Mouse (Mus musculus) embryonic stem cell, embryonic (primary cell): ENCODE measurements around the gene Ptgs1.

Experiments used
- CTCF ChIA-PET, 4 experiments: fragments of 300-600 bp in 2 of 4; fragments of 350-600 bp in 2 of 4; sonication (Branson Sonifier 250); formaldehyde crosslinking; loops; one replicate each; lab custom pipeline; 2022; ENCODE audit warnings: inconsistent platforms in 2 of 4; lab: Charles Lee
- POLR2A ChIA-PET, 4 experiments: fragments of 300-600 bp in 2 of 4; fragments of 350-600 bp in 2 of 4; sonication (Branson Sonifier 250); formaldehyde crosslinking; loops; one replicate each; lab custom pipeline; 2022; ENCODE audit warnings: antibody characterized with exemption in 4 of 4, inconsistent platforms in 1 of 4; lab: Charles Lee

Gene Ptgs1

DNA sequence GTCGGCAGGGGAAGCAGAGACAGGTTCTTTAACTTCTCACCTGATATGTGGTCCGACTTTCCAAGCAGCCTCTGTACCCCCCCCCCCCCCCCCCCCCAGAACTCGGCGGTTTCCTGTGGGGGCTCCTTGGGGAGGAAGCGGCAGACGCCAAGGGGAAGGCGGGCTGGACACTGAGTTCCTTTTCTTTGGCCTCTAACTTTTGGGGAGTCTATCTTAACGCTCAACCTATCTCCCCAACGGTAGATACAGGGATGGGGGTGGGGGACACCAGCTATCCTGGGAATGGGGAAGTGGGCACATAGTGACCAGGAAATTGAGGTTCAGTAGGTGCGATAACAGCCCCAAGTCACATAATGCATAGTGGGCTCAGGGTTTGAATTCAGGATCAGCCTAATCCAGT, 741 bp downstream of the Ptgs1 start:
- ChIA-PET POLR2A (no interaction called here), CTCF (interaction anchor here in 1 of 4 experiments (0.7 kb wide), 1 partner anchor 8 kb away, joined by 3 read pairs; no protein-coding TSS in a partner anchor)

DNA sequence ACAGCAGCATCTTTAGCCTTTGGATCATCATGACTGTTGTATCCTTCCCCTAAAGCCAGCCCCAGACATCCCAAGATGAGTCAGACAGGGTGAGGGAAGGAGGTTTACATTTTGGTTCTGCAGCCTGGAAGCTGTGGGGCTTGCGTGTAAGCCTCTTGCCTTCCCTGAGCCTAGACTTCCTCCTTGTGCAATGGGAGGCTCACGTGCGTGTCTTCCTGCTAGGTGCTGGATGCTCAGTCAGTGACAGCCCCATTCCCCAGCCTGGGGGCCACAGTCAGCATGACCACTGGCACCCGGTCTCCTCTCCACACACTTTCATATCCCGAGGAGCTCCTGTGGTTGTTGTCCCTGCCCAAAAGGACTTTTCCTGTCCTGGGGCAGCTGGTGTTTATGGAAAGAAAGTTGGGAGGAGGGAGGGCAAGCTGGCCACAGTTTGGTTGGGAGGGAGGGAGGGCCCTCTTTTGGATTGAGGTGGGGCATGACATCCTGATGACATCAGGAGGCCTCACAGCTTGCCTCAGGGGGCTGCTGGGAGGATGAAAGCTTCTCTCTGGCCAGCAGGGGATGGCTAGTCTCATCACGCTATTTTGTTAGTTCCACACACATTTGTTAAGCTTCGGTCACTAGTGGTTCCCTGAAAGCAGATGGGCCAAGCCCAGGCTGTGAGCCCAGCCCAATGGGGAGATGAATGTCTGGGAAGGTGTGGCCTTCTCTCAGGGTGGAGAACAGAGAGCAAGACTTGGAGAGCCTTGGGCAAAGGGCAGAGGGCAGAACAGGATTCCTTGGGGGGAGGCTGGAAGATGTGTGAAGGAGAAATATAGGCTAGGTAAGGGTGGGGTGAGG, 4.5 kb downstream of the Ptgs1 start:
- ChIA-PET CTCF (interaction anchor here in 2 of 4 experiments (0.6 to 0.9 kb wide), 4 partner anchors 24 to 251 kb away, joined by 3 to 4 read pairs (median 3); no protein-coding TSS in a partner anchor), POLR2A (interaction anchor here in 1 of 4 experiments (0.6 to 0.8 kb wide), 3 partner anchors 18 to 55 kb away, joined by 3 to 4 read pairs (median 3); no protein-coding TSS in a partner anchor)

DNA sequence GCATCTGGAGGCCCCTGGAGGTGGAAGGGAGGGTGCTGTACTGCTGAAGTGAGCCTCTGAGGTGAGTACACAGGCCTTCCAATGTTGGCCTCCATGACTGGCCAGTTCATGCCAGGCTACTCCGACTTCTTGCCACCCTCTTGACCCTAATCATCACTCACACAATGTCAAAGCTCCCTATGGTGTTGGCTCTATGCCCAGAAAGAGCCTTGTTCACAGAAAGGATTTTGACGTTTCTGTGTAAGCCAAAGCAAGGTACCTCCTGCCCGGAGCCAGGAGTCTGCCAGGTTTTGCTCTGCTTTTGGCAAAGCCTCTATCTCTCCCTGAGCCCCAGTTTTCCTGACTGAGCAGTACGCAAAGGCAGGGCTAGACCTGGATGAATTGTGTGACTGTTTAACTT, 5.7 kb downstream of the Ptgs1 start:
- POLR2A ChIA-PET = no interaction called here
- CTCF ChIA-PET = interaction anchor here in 1 of 4 experiments (0.9 kb wide), 1 partner anchor 252 kb away, joined by 3 read pairs; no protein-coding TSS in a partner anchor

DNA sequence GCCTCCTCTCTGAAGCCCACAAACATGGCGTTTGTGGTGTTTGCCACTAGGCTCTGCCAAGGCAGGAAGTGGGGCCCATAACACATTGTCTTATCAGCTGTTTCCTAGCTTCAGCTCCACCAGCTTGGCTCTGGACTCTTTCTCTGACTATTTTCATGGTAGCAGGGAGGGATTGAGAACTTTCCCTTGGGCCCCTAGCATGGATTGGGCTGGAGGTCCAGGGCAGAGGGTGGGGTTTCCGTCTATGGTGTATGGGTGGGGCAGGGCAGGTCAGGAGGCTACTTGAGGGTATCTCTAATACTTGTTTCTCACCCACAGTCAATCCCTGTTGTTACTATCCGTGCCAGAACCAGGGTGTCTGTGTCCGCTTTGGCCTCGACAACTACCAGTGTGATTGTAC, 6.7 kb downstream of the Ptgs1 start:
- CTCF ChIA-PET = no interaction called here
- POLR2A ChIA-PET = no interaction called here

DNA sequence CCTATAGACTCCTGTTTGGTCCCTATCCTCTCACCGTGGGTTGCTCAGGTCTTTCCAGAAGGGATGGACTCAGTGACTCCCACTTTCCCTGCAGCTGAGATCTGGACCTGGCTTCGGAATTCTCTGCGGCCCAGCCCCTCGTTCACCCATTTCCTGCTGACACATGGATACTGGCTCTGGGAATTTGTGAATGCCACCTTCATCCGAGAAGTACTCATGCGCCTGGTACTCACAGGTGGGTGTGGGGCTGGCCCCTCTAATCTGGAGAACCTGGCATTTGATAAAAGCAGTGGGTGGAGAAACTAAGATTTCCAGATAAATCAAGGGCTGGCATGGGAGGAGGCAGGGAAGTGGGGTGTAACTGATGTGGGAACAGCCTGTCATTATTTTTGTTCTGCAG, 7.3 kb downstream of the Ptgs1 start:
- ChIA-PET CTCF (interaction anchor here in 3 of 4 experiments (0.6 to 1.3 kb wide), 3 partner anchors 183 to 1803 kb away, joined by 3 to 4 read pairs (median 3); no protein-coding TSS in a partner anchor), POLR2A (no interaction called here)

DNA sequence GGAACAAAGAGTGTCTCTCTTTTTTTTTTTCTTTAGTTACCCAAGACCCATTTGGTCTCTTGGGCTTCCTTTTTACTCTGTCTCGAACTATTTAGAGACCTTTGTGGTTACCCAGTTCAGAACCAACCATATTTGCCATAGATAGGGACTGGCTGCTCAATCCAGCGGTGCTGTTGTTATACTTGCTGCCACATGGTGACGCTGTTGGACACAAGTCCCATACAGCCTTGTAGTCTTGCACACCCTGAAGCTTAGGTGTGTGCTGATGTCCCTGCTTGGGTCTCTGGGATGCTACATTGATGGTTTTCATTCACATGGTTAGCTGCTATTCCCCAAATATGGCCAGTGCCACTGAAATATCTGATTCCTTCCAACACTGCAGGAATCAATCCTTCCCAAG, 8.2 kb downstream of the Ptgs1 start:
- CTCF ChIA-PET = interaction anchor here (0.5 to 1.3 kb wide), 5 partner anchors 67 to 1802 kb away, joined by 3 to 6 read pairs (median 3); no protein-coding TSS in a partner anchor
- POLR2A ChIA-PET = interaction anchor here in 1 of 4 experiments (0.7 kb wide), 1 partner anchor 1120 kb away, joined by 3 read pairs; no protein-coding TSS in a partner anchor

DNA sequence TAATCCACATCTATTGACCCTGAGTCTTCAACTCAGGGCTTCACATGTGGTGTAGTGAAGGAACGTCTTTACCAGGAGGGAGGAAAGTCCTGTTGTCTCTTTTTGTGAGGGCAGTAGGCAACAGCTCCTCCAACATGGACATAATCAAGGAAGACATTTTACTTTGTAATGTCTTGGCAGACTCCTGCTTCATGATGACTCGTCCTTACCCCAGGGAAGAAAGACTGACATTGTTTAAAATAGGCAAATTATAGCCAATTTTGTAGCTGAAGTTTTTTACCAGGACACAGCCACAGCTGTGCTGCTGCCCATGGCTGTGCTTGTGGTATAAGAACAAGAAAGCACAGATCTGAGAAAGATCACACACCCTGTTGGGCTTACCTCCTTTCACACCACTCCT, 8.7 kb downstream of the Ptgs1 start:
- ChIA-PET POLR2A (no interaction called here), CTCF (interaction anchor here in 3 of 4 experiments (0.5 to 1.3 kb wide), 3 partner anchors 68 to 1171 kb away, joined by 3 to 6 read pairs (median 3); no protein-coding TSS in a partner anchor)

DNA sequence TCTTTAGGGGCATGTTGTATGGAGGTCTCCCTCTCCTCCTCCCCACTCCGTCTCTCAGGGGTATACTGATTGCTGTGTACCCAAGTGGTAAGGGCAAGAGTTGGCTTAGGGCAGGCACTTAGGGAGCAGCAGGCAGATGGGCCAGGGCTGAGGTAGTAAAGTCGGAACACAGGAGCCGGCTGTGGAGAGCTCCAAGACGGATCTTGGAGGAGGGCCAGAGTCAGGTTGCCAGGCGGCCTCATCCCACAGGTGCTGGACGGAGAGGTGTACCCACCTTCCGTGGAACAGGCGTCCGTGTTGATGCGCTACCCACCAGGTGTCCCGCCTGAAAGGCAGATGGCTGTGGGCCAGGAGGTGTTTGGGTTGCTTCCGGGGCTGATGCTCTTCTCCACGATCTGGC, 12.3 kb downstream of the Ptgs1 start:
- ChIA-PET POLR2A (interaction anchor here in 1 of 4 experiments (0.8 kb wide), 1 partner anchor 21 kb away, joined by 3 read pairs; no protein-coding TSS in a partner anchor), CTCF (interaction anchor here in 1 of 4 experiments (1.3 kb wide), 1 partner anchor 34 kb away, joined by 4 read pairs; no protein-coding TSS in a partner anchor)

DNA sequence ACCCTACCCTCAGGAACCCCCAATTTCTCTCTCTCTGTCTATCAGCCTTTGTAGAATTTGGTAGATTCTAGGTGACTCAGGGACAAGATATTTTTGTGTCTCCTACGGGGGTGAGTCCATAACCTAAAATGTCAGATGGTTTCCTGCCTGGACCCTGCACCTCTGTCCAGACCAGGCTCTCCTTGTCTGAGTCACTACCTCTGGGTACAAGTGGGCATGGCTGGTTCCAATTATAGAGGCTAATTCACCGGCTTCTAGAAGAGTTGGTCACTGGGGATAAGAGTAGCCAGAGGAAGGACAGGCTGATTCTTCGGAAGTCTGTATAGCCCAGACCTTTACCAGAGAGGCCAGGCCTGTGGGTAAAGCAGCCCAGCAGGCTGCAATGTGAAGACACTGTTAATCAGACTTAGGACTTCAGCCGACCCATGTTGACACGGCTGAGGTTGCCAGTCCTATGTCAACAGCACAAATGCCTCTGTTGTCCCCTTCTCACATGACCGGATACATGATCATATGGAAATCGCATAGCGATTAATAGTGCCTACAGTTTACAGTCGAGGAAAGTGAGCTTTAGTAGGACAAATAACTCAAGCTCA, 13.2 kb downstream of the Ptgs1 start:
- ChIA-PET POLR2A (interaction anchor here in 1 of 4 experiments (0.6 kb wide), 1 partner anchor 1104 kb away, joined by 5 read pairs; no protein-coding TSS in a partner anchor), CTCF (no interaction called here)

DNA sequence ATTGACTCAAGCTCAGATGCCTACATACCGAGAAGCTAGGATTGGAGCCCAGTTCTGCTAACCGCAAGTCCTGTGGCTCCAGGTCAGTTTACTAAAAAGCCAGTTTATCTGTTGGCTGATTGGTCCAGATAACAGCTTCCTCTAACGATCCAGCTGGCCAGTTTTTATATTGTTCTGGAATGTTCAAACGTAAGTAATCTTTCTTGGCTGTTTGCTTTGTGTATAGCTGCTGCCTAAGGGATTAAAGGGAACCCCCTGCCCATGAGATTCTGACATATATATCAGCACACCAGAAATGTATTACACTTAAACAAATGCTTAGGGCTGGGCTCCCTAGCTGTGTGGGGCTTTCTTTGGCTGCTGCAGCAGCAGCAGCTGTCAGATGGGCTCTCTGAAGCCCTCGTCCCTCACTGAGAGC, 13.7 kb downstream of the Ptgs1 start:
- POLR2A ChIA-PET = interaction anchor here in 1 of 4 experiments (0.6 kb wide), 1 partner anchor 1103 kb away, joined by 5 read pairs; no protein-coding TSS in a partner anchor
- CTCF ChIA-PET = no interaction called here

DNA sequence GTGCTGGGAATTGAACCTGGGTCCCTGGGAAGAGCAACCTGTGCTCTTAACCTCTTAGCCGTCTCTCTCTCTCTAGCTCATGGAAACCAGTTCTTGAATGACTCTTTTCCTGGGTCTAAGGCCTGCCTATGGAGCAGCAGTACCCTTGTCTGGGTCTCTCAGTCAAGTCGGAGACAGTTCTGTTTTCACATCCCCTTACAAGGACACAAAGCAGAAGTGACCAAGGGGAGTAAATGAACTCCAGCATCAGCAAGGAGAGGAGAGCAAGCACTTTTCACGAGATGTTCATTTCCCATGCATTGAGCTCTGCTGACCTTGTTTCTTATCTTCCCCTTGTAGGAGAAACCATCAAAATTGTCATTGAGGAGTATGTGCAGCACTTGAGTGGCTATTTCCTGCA, 14.5 kb downstream of the Ptgs1 start:
- ChIA-PET POLR2A (no interaction called here), CTCF (no interaction called here)

DNA sequence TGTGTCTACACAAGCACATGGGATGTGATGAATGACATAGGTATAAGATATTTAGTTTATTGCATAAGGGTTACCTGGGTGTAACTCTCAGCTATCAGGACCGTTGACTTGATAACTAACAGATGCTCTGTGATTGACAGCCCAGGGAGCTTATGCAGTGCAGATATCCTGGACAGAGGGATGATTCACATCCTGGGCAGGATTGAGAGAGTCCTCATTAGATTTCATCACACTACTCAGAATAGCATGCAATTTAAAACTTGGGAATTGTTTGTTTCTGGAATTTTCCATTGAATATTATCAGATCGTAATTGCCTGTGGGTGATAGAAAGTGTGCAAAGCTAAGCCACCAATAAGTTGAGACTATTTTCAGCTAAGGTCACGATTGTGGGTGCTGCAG, 17.7 kb downstream of the Ptgs1 start:
- POLR2A ChIA-PET = no interaction called here
- CTCF ChIA-PET = no interaction called here

DNA sequence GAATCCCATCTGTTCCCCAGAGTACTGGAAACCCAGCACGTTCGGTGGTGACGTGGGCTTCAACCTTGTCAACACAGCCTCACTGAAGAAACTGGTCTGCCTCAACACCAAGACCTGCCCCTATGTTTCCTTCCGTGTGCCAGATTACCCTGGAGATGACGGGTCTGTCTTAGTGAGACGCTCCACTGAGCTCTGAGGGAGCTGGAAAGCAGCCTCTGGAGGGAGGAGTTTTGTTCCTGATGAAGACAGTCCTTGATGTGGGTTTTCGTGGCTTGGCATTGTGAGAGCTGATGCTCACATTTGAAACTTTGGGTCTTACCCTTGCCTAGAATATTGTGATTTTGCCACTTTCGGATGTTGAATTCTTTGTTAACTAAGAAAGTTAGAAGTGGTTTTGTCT, 20.9 kb downstream of the Ptgs1 start:
- POLR2A ChIA-PET = no interaction called here
- CTCF ChIA-PET = no interaction called here

DNA sequence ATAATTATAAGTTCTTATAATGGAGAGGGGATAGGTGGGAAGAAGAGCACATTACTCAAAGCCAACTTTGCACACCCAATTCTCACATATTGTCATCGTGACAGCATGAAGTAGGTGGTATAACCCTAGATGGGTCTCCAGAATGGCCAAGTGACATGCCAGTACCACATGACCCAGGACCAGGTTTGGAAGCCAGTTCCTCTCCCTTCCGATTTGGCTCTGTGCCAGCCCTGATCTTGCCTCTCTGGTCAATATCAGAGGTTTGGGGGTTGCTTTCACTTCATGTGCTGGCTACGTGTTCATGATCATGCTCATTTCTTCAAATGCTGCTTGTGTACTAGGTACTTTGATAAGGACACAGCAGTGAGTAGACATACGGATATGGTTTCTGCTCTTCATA, 22.3 kb downstream of the Ptgs1 start:
- POLR2A ChIA-PET = interaction anchor here in 1 of 4 experiments (0.6 kb wide), 1 partner anchor 18 kb away, joined by 3 read pairs; no protein-coding TSS in a partner anchor
- CTCF ChIA-PET = interaction anchor here in 1 of 4 experiments (0.7 kb wide), 1 partner anchor 231 kb away, joined by 3 read pairs; no protein-coding TSS in a partner anchor

DNA sequence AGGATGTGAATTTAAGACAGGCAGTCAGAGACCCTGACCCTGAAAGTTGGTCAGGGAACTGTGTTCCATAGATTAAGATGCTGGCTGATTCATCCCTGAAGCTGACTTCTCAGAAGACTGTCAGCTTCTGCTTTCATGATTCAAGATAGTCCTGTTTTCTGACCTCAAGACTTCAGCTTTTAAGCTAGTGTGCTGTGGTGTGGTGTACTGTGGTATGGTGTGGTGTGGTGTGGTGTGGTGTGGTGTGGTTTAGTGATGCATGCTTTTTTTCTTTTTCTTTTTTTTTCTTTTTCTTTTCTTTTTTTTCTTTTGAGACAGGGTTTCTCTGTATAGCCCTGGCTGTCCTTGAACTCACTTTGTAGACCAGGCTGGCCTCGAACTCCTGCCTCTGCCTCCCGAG, 24.2 kb downstream of the Ptgs1 start:
- ChIA-PET CTCF (no interaction called here), POLR2A (interaction anchor here in 1 of 4 experiments (1.1 kb wide), 1 partner anchor 20 kb away, joined by 3 read pairs; no protein-coding TSS in a partner anchor)

DNA sequence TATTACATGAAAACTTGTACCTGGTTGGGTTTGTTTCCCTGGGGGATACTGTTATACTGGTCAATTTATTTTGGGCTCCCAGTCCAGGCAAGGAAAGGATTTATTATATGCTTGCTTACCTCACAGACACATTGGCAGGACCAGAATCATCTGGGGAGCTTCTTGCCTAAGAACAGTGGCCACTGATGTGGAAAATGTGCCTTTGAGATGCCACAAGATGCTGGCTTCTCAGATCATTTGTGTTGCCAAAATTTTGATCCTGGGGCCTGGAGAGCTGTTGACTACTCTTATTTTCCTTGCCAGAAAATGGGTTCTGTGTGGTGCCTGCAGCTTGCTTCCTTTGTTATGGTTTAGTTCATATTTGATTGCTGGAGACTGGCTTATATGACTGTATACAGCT, 26.7 kb downstream of the Ptgs1 start:
- ChIA-PET POLR2A (no interaction called here), CTCF (no interaction called here)

DNA sequence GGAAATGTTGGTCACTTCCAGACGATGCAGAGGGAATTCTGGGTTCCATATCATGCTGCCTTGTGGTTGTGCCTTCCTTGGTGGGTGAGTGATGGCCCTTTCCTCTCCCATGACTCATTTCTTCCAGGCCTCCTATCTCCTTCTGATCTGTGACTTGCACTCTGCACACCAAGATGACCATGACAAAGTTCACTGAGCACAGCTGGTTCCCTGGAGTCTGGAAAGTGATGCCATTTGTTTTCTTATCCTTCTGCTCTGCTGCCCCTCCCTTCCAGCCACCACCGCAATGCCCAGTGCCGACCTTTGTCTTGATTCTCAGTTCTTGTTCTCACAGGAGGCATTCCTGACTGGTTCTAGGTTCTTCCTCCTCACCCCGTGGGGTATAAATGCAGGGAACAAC, 29.2 kb downstream of the Ptgs1 start:
- ChIA-PET CTCF (no interaction called here), POLR2A (no interaction called here)

DNA sequence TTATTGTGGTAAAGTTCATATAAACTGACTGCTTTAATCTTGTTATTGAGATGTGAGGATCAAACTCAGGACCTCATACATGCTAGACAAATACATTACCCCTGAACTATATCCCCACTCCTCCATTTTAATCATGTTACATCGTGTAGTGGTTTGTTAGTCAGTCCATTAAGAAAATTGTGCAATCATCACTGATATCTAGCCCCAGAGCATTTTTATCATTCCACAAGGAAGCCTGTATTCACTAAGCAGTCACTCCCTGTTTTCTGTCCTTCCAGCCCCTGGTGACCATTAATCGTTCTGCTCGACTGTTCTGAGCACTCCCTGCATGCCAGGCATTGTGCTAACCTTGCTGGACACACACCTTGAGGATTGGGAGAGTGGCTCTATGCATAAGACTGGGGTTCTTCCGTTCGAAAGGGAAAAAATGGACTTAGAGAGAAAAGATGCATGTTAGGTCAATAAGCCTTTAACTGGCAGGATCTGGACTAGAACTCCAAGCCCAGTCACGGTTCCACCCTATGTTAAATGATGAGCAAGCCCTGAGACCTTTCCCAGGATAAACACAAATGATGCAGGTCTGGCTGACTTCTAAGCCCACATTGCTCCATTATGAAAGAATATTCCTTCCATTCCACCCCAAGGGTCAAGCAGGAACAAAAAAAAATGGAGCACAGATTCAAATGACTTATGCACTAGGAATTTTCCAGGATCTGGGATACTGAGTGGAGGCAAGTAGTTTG, 29.7 kb downstream of the Ptgs1 start:
- CTCF ChIA-PET = no interaction called here

DNA sequence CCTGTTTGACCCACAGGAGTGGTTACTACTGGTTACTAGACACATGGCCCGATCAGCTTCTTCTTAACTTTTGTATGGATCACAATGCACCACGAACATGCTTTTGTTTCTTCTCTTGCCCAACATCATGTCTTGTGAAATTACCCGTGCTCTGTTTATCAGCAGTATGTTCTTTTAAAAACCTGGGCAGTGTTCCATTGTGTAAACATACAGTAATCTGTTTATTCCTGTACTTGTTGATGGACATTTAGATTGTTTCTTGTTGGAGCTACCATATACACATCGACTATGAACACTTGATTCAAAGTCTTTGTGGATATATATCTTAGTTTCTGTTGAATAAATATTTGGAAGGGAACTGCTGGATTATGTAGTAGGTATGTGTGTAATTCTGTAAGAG, 31.8 kb downstream of the Ptgs1 start:
- POLR2A ChIA-PET = no interaction called here

More for the DNA sequence above, 29.7 kb downstream of the Ptgs1 start:
- POLR2A ChIA-PET = no interaction called here

More for the DNA sequence above, 31.8 kb downstream of the Ptgs1 start:
- CTCF ChIA-PET = no interaction called here
